Mouse (Mus musculus): ENCODE measurements around the gene Rbfox1. TPM values are rescaled to one million over a fixed set of nuclear protein-coding genes. Genes with fewer than 3 reads are reported as not detected.

Gene Rbfox1
- polyA plus RNA-seq, 1 experiment from 2014 or later = 1.9 TPM

- Histone ChIP-seq H3K4me2 (replicated peaks; ENCODE audit: low read depth) (no peak overlapping the region), H3K9me3 (ENCODE audit: control insufficient read depth, low read length) (no peaks in the 10 kb centered on the region), H3K4me1 (replicated peaks; ENCODE audit: control insufficient read depth, insufficient read depth) (no peaks in the 10 kb centered on the region), H3K9ac (ENCODE audit: low read length) (no peak overlapping the region), H3K4me3 (ENCODE audit: low read depth, low read length) (no peak overlapping the region), H3K27ac (replicated peaks) (no peak overlapping the region), H3K27me3 (ENCODE audit: control insufficient read depth, insufficient read depth, low read length) (no peaks in the 10 kb centered on the region), H3K36me3 (ENCODE audit: control insufficient read depth, insufficient read depth, low read length) (no peaks in the 10 kb centered on the region)
- ATAC-seq (ENCODE audit: low FRiP score, low TSS enrichment) (no peak), DNase-seq (ENCODE audit: low spot score) (no peak)
- TF ChIP-seq CTCF (IDR thresholded peaks at IDR 0.05; ENCODE audit: low read depth) (no peak), EP300 (optimal IDR thresholded peaks at IDR 0.05) (no peak)
- 26% methylated on average over 1 of the region's 1 CpGs for WGBS
Measured at GRCm38 (mm10) chr16:6821741-6822140, 936.6 kb downstream of the Rbfox1 start.

DNA sequence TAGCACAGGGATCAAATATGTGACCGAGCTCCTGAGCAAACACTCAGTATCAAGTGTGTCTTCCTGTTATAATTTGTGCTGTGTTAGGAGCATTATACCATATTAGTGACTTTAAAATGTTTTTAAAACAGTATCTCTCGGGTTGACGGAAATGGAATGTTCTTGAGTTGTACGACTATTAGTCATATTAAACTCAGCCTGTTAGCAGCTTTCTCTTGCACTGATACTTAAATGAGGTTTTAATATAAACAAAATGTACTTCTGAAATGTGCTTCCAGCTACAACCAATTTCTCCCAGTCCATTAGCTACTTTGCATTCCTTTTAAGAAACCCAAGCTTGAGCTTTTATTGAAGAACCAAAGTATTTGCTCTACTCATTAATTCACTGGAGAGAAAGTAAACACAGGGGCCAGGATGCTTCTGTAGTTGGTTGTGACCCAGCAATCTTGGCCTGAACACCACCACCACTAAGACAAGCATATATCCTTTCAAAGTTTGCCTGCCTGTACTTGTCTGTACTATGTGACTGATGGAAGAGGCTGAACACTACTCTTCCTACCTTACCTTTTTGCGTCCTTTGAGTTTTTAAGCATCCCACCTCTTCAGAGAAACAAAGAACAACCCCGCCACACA lies 944.9 kb downstream of the Rbfox1 start:
- Histone ChIP-seq H3K9me3 (ENCODE audit: control insufficient read depth, low read length) (no peaks in the 10 kb centered on the region), H3K4me1 (replicated peaks; ENCODE audit: control insufficient read depth, insufficient read depth) (no peaks in the 10 kb centered on the region), H3K4me2 (replicated peaks; ENCODE audit: low read depth) (no peak overlapping the region), H3K27ac (replicated peaks) (no peak overlapping the region), H3K27me3 (ENCODE audit: control insufficient read depth, insufficient read depth, low read length) (no peaks in the 10 kb centered on the region), H3K4me3 (ENCODE audit: low read depth, low read length) (no peak overlapping the region), H3K9ac (ENCODE audit: low read length) (no peak overlapping the region), H3K36me3 (ENCODE audit: control insufficient read depth, insufficient read depth, low read length) (no peaks in the 10 kb centered on the region)
- 47% methylated on average over 6 of the region's 6 CpGs for WGBS
- no peak for DNase-seq (ENCODE audit: low spot score)
- no peak for ATAC-seq (ENCODE audit: low FRiP score, low TSS enrichment)
- TF ChIP-seq EP300 (optimal IDR thresholded peaks at IDR 0.05) = no peak
- TF ChIP-seq CTCF (IDR thresholded peaks at IDR 0.05; ENCODE audit: low read depth) = no peak

DNA sequence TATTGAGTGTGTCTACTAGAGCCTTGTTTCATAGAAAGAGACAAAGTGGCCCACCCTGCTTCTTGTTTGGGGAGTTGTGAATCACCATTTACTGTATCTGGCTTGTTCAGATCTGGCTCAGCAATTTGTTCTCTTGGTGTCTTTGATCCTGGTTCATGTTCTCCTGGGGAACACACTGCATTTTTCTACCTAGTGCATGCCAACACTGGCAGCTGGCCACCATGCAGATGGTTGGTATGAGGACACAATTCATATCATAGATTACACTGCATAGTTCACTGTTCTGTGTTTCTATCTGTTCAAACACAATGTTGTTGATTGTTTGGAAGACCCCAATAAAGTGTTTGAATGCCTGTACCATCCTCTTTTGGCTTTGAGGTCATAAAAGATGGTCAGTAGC lies 948.3 kb downstream of the Rbfox1 start:
- Histone ChIP-seq H3K4me1 (replicated peaks; ENCODE audit: control insufficient read depth, insufficient read depth) (no peaks in the 10 kb centered on the region), H3K27ac (replicated peaks) (no peak overlapping the region), H3K4me3 (ENCODE audit: low read depth, low read length) (no peak overlapping the region), H3K27me3 (ENCODE audit: control insufficient read depth, insufficient read depth, low read length) (no peaks in the 10 kb centered on the region), H3K4me2 (replicated peaks; ENCODE audit: low read depth) (no peak overlapping the region), H3K9ac (ENCODE audit: low read length) (no peak overlapping the region), H3K9me3 (ENCODE audit: control insufficient read depth, low read length) (no peaks in the 10 kb centered on the region), H3K36me3 (ENCODE audit: control insufficient read depth, insufficient read depth, low read length) (no peaks in the 10 kb centered on the region)
- TF ChIP-seq EP300 (optimal IDR thresholded peaks at IDR 0.05) = no peak
- TF ChIP-seq CTCF (IDR thresholded peaks at IDR 0.05; ENCODE audit: low read depth) = no peak
- ATAC-seq (ENCODE audit: low FRiP score, low TSS enrichment) (no peak), DNase-seq (ENCODE audit: low spot score) (no peak)

- DNase-seq (ENCODE audit: low spot score) (no peak), ATAC-seq (ENCODE audit: low FRiP score, low TSS enrichment) (no peak)
- H3K9ac ChIP-seq (ENCODE audit: low read length) = no peak overlapping the region
- H3K36me3 ChIP-seq (ENCODE audit: control insufficient read depth, insufficient read depth, low read length) = no peaks in the 10 kb centered on the region
- no peaks in the 10 kb centered on the region for H3K4me1 ChIP-seq (replicated peaks; ENCODE audit: control insufficient read depth, insufficient read depth)
- H3K9me3 ChIP-seq (ENCODE audit: control insufficient read depth, low read length) = no peaks in the 10 kb centered on the region
- no peaks in the 10 kb centered on the region for H3K27me3 ChIP-seq (ENCODE audit: control insufficient read depth, insufficient read depth, low read length)
- no peak overlapping the region for H3K4me3 ChIP-seq (ENCODE audit: low read depth, low read length)
- 31% methylated on average over 5 of the region's 5 CpGs for WGBS
- no peak for TF ChIP-seq CTCF (IDR thresholded peaks at IDR 0.05; ENCODE audit: low read depth)
- H3K27ac ChIP-seq (replicated peaks) = no peak overlapping the region
- no peak overlapping the region for H3K4me2 ChIP-seq (replicated peaks; ENCODE audit: low read depth)
Measured at GRCm38 (mm10) chr16:6835051-6835450, 949.9 kb downstream of the Rbfox1 start.

DNA sequence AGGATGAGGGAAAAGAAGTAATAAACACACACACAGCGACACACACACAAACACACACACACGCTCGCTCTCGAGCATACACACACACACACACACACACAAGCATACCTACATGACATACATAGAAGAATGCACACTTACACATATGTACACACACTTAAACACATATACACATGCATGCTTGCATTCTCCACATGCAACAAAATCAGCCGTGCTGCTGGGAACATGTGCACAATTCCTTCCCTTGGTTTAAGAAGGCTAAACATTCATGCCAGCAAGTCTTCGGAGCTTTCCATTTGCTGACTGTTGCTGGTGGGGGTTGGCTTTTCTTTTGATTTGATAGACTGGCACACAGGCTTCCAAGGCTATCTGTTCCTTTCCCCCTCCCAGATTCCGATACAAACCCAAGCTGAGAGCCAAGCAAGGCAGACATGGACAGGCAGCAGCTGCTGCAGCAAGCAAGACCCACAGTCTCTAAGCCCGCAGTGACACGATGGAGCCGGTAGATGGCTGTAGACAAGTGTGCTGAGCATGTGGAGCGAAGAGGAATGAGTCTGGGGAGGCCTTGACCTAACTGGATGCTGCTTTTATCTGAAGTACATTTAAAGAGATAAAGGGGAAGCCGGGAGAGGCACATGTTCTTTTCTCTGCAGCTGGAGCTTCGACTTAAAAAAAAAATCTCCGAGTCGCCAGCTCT lies 954.3 kb downstream of the Rbfox1 start:
- no peak for ATAC-seq (ENCODE audit: low FRiP score, low TSS enrichment)

GRCm38 (mm10) chr16:6840007-6840406 lies 954.9 kb downstream of the Rbfox1 start:
- H3K27ac ChIP-seq (replicated peaks) = no peak overlapping the region
- WGBS = 76% methylated on average over 3 of the region's 3 CpGs
- no peak overlapping the region for H3K4me3 ChIP-seq (ENCODE audit: low read depth, low read length)
- H3K9me3 ChIP-seq (ENCODE audit: control insufficient read depth, low read length) = no peaks in the 10 kb centered on the region
- no peak for TF ChIP-seq EP300 (optimal IDR thresholded peaks at IDR 0.05)
- TF ChIP-seq CTCF (IDR thresholded peaks at IDR 0.05; ENCODE audit: low read depth) = no peak
- no peak for DNase-seq (ENCODE audit: low spot score)
- no peaks in the 10 kb centered on the region for H3K4me1 ChIP-seq (replicated peaks; ENCODE audit: control insufficient read depth, insufficient read depth)
- no peak overlapping the region for H3K9ac ChIP-seq (ENCODE audit: low read length)
- H3K4me2 ChIP-seq (replicated peaks; ENCODE audit: low read depth) = no peak overlapping the region
- no peaks in the 10 kb centered on the region for H3K27me3 ChIP-seq (ENCODE audit: control insufficient read depth, insufficient read depth, low read length)
- no peak for ATAC-seq (ENCODE audit: low FRiP score, low TSS enrichment)
- H3K36me3 ChIP-seq (ENCODE audit: control insufficient read depth, insufficient read depth, low read length) = no peaks in the 10 kb centered on the region

More for the DNA sequence above, 954.3 kb downstream of the Rbfox1 start:
- H3K27me3 ChIP-seq (ENCODE audit: control insufficient read depth, insufficient read depth, low read length) = no peaks in the 10 kb centered on the region
- no peak overlapping the region for H3K4me2 ChIP-seq (replicated peaks; ENCODE audit: low read depth)
- H3K27ac ChIP-seq (replicated peaks) = no peak overlapping the region
- no peak overlapping the region for H3K9ac ChIP-seq (ENCODE audit: low read length)
- H3K9me3 ChIP-seq (ENCODE audit: control insufficient read depth, low read length) = no peaks in the 10 kb centered on the region
- H3K4me3 ChIP-seq (ENCODE audit: low read depth, low read length) = no peak overlapping the region
- TF ChIP-seq EP300 (optimal IDR thresholded peaks at IDR 0.05) (no peak), CTCF (IDR thresholded peaks at IDR 0.05; ENCODE audit: low read depth) (peak; percentile 79)
- no peaks in the 10 kb centered on the region for H3K36me3 ChIP-seq (ENCODE audit: control insufficient read depth, insufficient read depth, low read length)
- WGBS = 34% methylated on average over 15 of the region's 15 CpGs
- DNase-seq (ENCODE audit: low spot score) = peak; percentile 46
- H3K4me1 ChIP-seq (replicated peaks; ENCODE audit: control insufficient read depth, insufficient read depth) = no peaks in the 10 kb centered on the region
